Mouse (Mus musculus): Measurements from ENCODE around the gene Lin37.

DNA sequence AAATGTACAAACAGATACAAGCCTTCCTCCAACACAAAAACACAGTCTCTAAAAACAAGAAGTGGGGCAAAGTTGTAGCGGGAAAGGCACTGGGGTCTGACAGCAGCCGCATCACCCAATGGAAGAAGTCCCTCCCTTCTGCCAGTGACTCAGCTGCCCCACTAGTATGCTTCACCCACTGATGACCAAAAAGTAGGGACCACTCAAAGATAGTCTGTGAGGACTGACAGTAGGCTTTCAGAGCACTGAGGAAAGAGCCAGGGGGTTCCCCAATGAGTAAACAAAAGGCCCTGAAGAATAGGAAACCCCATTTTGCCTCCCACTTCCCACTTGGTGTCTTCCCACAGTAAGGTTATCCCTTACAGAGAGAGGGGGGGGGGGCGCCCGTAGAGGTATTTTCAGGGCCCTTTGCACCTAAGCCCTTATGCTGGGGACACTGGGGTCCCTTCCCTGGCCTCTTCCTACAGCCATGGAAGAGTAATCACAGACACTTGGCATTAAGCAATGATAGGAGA lies 34.9 kb upstream of the Lin37 start:
- peak; percentile 4; the same call in 1 of the 2 replicates for TF ChIP-seq BHLHE40 (IDR thresholded peaks at IDR 0.05; ENCODE audit: low read depth, low read length)
- TF ChIP-seq HCFC1 (IDR thresholded peaks at IDR 0.05; ENCODE audit: low read depth, low read length) = no peak

All from CH12.LX (cell line).